Mouse (Mus musculus) cerebellum, adult 2 months (tissue): ENCODE data around the gene Sox5. TPM values are rescaled to one million over a fixed set of nuclear protein-coding genes. Genes with fewer than 3 reads are reported as not detected.
A peak's percentile ranks its signal among the peaks of the same experiment; 100 is the strongest.

ENCODE experiments used
- DNase-seq, 2 experiments: peaks; one replicate each; pipeline ENCODE4 v3.0.0; 2021
- H3K27ac ChIP-seq: fragments of 200-500 bp; 2 replicates; pipeline ENCODE4 v1.5.1; 2012; ENCODE audit warnings: low read length, control low read depth, inconsistent platforms; ENCODE audit not compliant: insufficient read depth
- H3K27me3 ChIP-seq: fragments of 200-500 bp; 2 replicates; pipeline ENCODE4 v1.6.1; 2012; ENCODE audit warnings: inconsistent platforms, mild to moderate bottlenecking, low read length, moderate library complexity; ENCODE audit not compliant: control insufficient read depth, insufficient read depth
- H3K4me1 ChIP-seq: fragments of 200-500 bp; 2 replicates; pipeline ENCODE4 v1.6.1; 2011; ENCODE audit warnings: low read length; ENCODE audit not compliant: control insufficient read depth, insufficient read depth
- H3K4me3 ChIP-seq: fragments of 200-500 bp; replicated peaks from 2 replicates; pipeline ENCODE3; 2011; ENCODE audit warnings: mild to moderate bottlenecking, low read depth, low read length, control low read depth; ENCODE audit not compliant: insufficient read depth
- CTCF ChIP-seq: fragments of 200-500 bp; IDR thresholded peaks from 2 replicates; pipeline ENCODE4 v1.5.1; 2011; ENCODE audit warnings: low read depth, mild to moderate bottlenecking, control low read depth, low read length, moderate library complexity, borderline replicate concordance; ENCODE audit not compliant: insufficient read depth
- POLR2A ChIP-seq: fragments of 200-500 bp; IDR thresholded peaks from 2 replicates; pipeline ENCODE4 v1.6.1; 2011; ENCODE audit warnings: low read length, control low read depth, borderline replicate concordance; ENCODE audit not compliant: insufficient read depth
- WGBS: fragments of 180-500 bp; shearing (Covaris S2); methylation state at CpG from one replicate; pipeline ENCODE4 v1.1.7; 2018; 5-methylcytosine and 5-hydroxymethylcytosine counted together
- polyA plus RNA-seq: library from polyadenylated mRNA; depleted of rRNA; stranded (reverse); fragments of >200 nt; gene quantifications from 2 replicates; pipeline ENCODE4 v1.2.3, GENCODE M21; 2012

Sox5 gene
- polyA plus RNA-seq, 1 experiment: 13.3 TPM

- no peak overlapping the region for H3K27ac ChIP-seq
- no peaks in the 10 kb centered on the region for H3K27me3 ChIP-seq
- TF ChIP-seq POLR2A (no peak), CTCF (no peak)
- WGBS: 90% methylated on average over 5 of the region's 5 CpGs
- H3K4me3 ChIP-seq: no peak overlapping the region
- H3K4me1 ChIP-seq: no peaks in the 10 kb centered on the region
- DNase-seq: no peak
Observed at GRCm38 (mm10) chr6:144737786-144738185, 44.0 kb downstream of the Sox5 start.

GRCm38 (mm10) chr6:144731251-144731970, 50.4 kb downstream of the Sox5 start:
- 96% methylated on average over 10 of the region's 10 CpGs for WGBS

GRCm38 (mm10) chr6:144723530-144724144, 58.1 kb downstream of the Sox5 start:
- no peaks in the 10 kb centered on the region for H3K4me1 ChIP-seq
- 85% methylated on average over 12 of the region's 12 CpGs for WGBS
- TF ChIP-seq POLR2A: no peak
- TF ChIP-seq CTCF: no peak

More at GRCm38 (mm10) chr6:144731251-144731970, 50.4 kb downstream of the Sox5 start:
- no peak for DNase-seq
- Histone ChIP-seq H3K27ac (no peak overlapping the region), H3K4me1 (no peaks in the 10 kb centered on the region), H3K27me3 (no peaks in the 10 kb centered on the region), H3K4me3 (no peak overlapping the region)
- TF ChIP-seq POLR2A (no peak), CTCF (no peak)

GRCm38 (mm10) chr6:144723024-144723423, 58.8 kb downstream of the Sox5 start:
- DNase-seq: no peak
- no peaks in the 10 kb centered on the region for H3K27me3 ChIP-seq
- TF ChIP-seq CTCF: no peak
- no peak for TF ChIP-seq POLR2A
- 89% methylated on average over 5 of the region's 5 CpGs for WGBS
- no peaks in the 10 kb centered on the region for H3K4me1 ChIP-seq
- H3K4me3 ChIP-seq: no peak overlapping the region
- H3K27ac ChIP-seq: no peak overlapping the region

More at GRCm38 (mm10) chr6:144723530-144724144, 58.1 kb downstream of the Sox5 start:
- no peaks in the 10 kb centered on the region for H3K27me3 ChIP-seq
- H3K4me3 ChIP-seq: no peak overlapping the region
- H3K27ac ChIP-seq: no peak overlapping the region
- DNase-seq: no peak

GRCm38 (mm10) chr6:144720846-144721245, 60.9 kb downstream of the Sox5 start:
- TF ChIP-seq CTCF (no peak), POLR2A (no peak)
- Histone ChIP-seq H3K4me3 (no peak overlapping the region), H3K27me3 (no peaks in the 10 kb centered on the region), H3K27ac (no peak overlapping the region), H3K4me1 (no peaks in the 10 kb centered on the region)
- WGBS: 96% methylated on average over 13 of the region's 13 CpGs
- no peak for DNase-seq

GRCm38 (mm10) chr6:144716376-144716775, 65.4 kb downstream of the Sox5 start:
- Histone ChIP-seq H3K27me3 (no peaks in the 10 kb centered on the region), H3K27ac (no peak overlapping the region), H3K4me1 (no peaks in the 10 kb centered on the region), H3K4me3 (no peak overlapping the region)
- DNase-seq: no peak
- 87% methylated on average over 1 of the region's 1 CpGs for WGBS
- TF ChIP-seq CTCF: no peak
- no peak for TF ChIP-seq POLR2A

GRCm38 (mm10) chr6:144711841-144712240, 69.9 kb downstream of the Sox5 start:
- TF ChIP-seq CTCF (no peak), POLR2A (no peak)
- 73% methylated on average over 9 of the region's 9 CpGs for WGBS
- Histone ChIP-seq H3K4me3 (no peak overlapping the region), H3K27me3 (no peaks in the 10 kb centered on the region), H3K4me1 (peaks cover 2% of the 10 kb centered on the region; the same call in 1 of the 2 replicates), H3K27ac (no peak overlapping the region)
- DNase-seq: no peak

- peak; percentile 8 to 50 for DNase-seq
- Histone ChIP-seq H3K27ac (no peak overlapping the region), H3K4me3 (no peak overlapping the region), H3K27me3 (no peaks in the 10 kb centered on the region), H3K4me1 (peaks cover 2% of the 10 kb centered on the region; the same call in 1 of the 2 replicates)
- TF ChIP-seq CTCF: no peak
- no peak for TF ChIP-seq POLR2A
- WGBS: 10% methylated on average over 5 of the region's 5 CpGs
Observed at GRCm38 (mm10) chr6:144710816-144711215, 71.0 kb downstream of the Sox5 start.
